Mouse (Mus musculus) cerebellum, postnatal 25 days (tissue): ENCODE data around the gene Prkg1.

ENCODE experiments used
- DNase-seq, 2 experiments: peaks; one replicate each; pipeline ENCODE4 v3.0.0; 2021; ENCODE audit warnings: mixed read lengths in 2 of 2

Gene Prkg1

GRCm38 (mm10) chr19:30554467-30554881, 1210.4 kb downstream of the Prkg1 start:
- DNase-seq: peak; percentile 59 to 79

- DNase-seq: no peak
These were observed 1211.1 kb downstream of the Prkg1 start for GRCm38 (mm10) chr19:30553740-30554139.

- no peak for DNase-seq
These were observed 1212.6 kb downstream of the Prkg1 start for GRCm38 (mm10) chr19:30552260-30552659.

- no peak for DNase-seq
These were observed 1214.8 kb downstream of the Prkg1 start for GRCm38 (mm10) chr19:30549854-30550647.

- no peak for DNase-seq
These were observed 1215.6 kb downstream of the Prkg1 start, which contains the start of gene Dkk1 for GRCm38 (mm10) chr19:30549044-30549853. TSS of gene Dkk1 (minus strand) at chr19:30549665.

GRCm38 (mm10) chr19:30548411-30549043, 1216.3 kb downstream of the Prkg1 start:
- peak in 1 of 2 experiments; percentile 6 for DNase-seq

- DNase-seq: peak; percentile 17 to 34
These were observed 1225.4 kb downstream of the Prkg1 start for GRCm38 (mm10) chr19:30539365-30539941.

GRCm38 (mm10) chr19:30516771-30517170, 1248.1 kb downstream of the Prkg1 start:
- DNase-seq: no peak
